Mouse (Mus musculus) small intestine, adult 2 months (tissue): ENCODE results near the gene Rgs7bp.

ENCODE experiments used
- CTCF ChIP-seq: fragments of 200-500 bp; IDR thresholded peaks from 2 replicates; pipeline ENCODE4 v1.5.1; 2012; ENCODE audit warnings: low read depth, mild to moderate bottlenecking, control low read depth, inconsistent platforms, low read length, moderate library complexity, mixed read lengths; ENCODE audit not compliant: insufficient replicate concordance, insufficient read length; ENCODE audit errors: extremely low read depth
- POLR2A ChIP-seq: fragments of 200-500 bp; IDR thresholded peaks from 2 replicates; pipeline ENCODE4 v1.6.1; 2012; ENCODE audit warnings: low read depth, mild to moderate bottlenecking, control low read depth, inconsistent platforms, low read length, moderate library complexity

DNA sequence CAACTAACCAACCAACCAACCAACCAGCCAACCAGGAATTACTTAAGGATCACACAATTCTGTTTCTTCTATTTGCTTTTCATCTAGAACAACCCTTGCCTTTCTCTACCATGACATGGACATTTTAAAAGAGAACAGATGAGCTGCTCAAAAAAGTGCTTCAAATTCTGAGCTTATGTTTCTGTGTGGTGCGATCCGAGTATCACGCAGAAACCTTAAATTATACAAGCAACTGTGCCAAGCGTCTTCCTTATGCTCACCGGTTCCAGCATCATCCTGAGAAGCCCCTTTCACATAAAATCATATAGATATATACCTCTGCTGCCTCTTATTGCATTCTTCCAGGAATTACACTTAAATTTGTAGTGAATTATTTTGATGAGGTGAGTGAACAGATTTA lies 43.4 kb downstream of the Rgs7bp start:
- TF ChIP-seq CTCF (no peak), POLR2A (no peak)
